24 mouse cellular contexts compared by ENCODE assay signal in the genomic region with DNA sequence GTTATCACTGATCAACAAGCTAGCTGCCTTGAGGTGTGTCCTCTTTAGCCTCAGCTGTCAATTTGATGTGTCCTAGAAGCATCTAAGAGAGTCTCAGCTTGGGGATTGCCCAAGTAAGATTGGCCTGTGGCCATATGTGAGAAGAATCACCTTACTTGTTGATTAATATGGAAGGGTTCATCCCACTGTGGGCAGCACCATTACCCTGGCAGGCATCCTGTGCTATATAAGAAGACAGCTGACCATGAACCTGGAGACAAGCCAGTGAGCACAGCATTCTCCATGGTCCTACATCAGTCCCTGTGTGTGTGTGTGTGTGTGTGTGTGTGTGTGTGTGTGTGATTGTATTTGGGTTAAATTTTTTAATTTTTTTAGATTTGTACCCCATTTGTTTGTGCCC.
DNase-seq lines count a peak whose midpoint lies in the region; ATAC-seq lines count a peak whose summit lies in the region.
"Had no signal": no experiment of that assay in that cellular context is flagged by ENCODE, and none has a peak within 500 bp of the region (broad histone marks: within the 10 kb centered on the region; RNA-seq: fewer than 3 reads in every experiment).

No protein-coding gene starts in this region.

- peak; percentile 38 for DNase-seq in gastrocnemius, adult 18-20 months (ENCODE audit: low spot score)
- no peak for DNase-seq in gastrocnemius, postnatal 36 days
- peak; percentile 62 for DNase-seq in heart, adult 11 months
- no peak for DNase-seq in kidney, adult 9 months
- DNase-seq: adrenal gland, adult 2 months; adrenal gland, postnatal 10 days; adrenal gland, postnatal 25 days; B cell, adult 2 months; cerebellum, adult 11-12 months; cerebellum, adult 2 months; cerebellum, adult 9-10 months; cerebellum, postnatal 10 days; cerebellum, postnatal 25 days; forebrain, postnatal 0 days had no signal

- H3K27ac ChIP-seq in heart, embryonic 11.5 days (ENCODE audit: low read depth, low read length), result no peak overlapping the region
- H3K27ac ChIP-seq: embryonic facial prominence, embryonic 10.5 days; embryonic facial prominence, embryonic 12.5 days; forebrain, embryonic 13.5 days; forebrain, embryonic 15.5 days had no signal

- no peak for ATAC-seq in heart, embryonic 11.5 days (replicated peaks; ENCODE audit: insufficient number of reproducible peaks, low FRiP score, low TSS enrichment)
- ATAC-seq: activated CD4-positive, CD25-positive, alpha-beta regulatory T cell, adult 4 months; CD4-positive, CD25-positive, alpha-beta regulatory T cell, adult 4 months; forebrain, embryonic 13.5 days; forebrain, embryonic 15.5 days; forebrain, postnatal 0 days; Patski had no signal

- no peak overlapping the region for H3K9ac ChIP-seq in heart, embryonic 11.5 days (ENCODE audit: low read depth, low read length)
- H3K9ac ChIP-seq: embryonic facial prominence, embryonic 12.5 days; forebrain, embryonic 13.5 days; forebrain, embryonic 15.5 days; forebrain, postnatal 0 days had no signal

- no peaks in the 10 kb centered on the region for H3K9me3 ChIP-seq in heart, embryonic 11.5 days (replicated peaks; ENCODE audit: control insufficient read depth, low read length)
- H3K9me3 ChIP-seq: embryonic facial prominence, embryonic 10.5 days; forebrain, embryonic 13.5 days; forebrain, embryonic 15.5 days; G1E had no signal

- no peak overlapping the region for H3K4me2 ChIP-seq in heart, embryonic 11.5 days
- H3K4me2 ChIP-seq: embryonic facial prominence, embryonic 12.5 days; forebrain, embryonic 13.5 days; forebrain, embryonic 15.5 days had no signal

- no peaks in the 10 kb centered on the region for H3K4me1 ChIP-seq in heart, embryonic 11.5 days (ENCODE audit: control insufficient read depth, insufficient read depth, low read length)
- H3K4me1 ChIP-seq: embryonic facial prominence, embryonic 10.5 days; embryonic facial prominence, embryonic 12.5 days; forebrain, embryonic 13.5 days; forebrain, embryonic 15.5 days had no signal

- no peak overlapping the region for H3K4me3 ChIP-seq in heart, embryonic 11.5 days (ENCODE audit: low read depth, low read length)
- H3K4me3 ChIP-seq: embryonic facial prominence, embryonic 10.5 days; embryonic facial prominence, embryonic 12.5 days; forebrain, embryonic 13.5 days; forebrain, embryonic 15.5 days had no signal

- intact Hi-C loops in gastrocnemius, postnatal 36 days (cut with DNase I), result no loop called here

- H3K36me3 ChIP-seq in heart, embryonic 11.5 days (ENCODE audit: control insufficient read depth, insufficient read depth, low read length), result no peaks in the 10 kb centered on the region
- H3K36me3 ChIP-seq: embryonic facial prominence, embryonic 10.5 days; embryonic facial prominence, embryonic 12.5 days; forebrain, embryonic 15.5 days; G1E had no signal

- H3K27me3 ChIP-seq in heart, embryonic 11.5 days (ENCODE audit: control insufficient read depth, insufficient read depth, low read length), result 0 out of 2 replicates have a peak, but pooled peaks cover 3% of the 10 kb centered on the region
- H3K27me3 ChIP-seq: CH12.LX; embryonic facial prominence, embryonic 12.5 days; forebrain, embryonic 13.5 days; forebrain, embryonic 15.5 days had no signal

Comparison
In these comparisons a context has a peak if more than half of its experiments do, and no peak if none do; other contexts are left out.
1. DNase-seq: peak in gastrocnemius, adult 18-20 months (single experiment) and heart, adult 11 months (single experiment); none in gastrocnemius, postnatal 36 days (0 of 2) and kidney, adult 9 months (single experiment).